In genomic region chr6:119864341-119865034, GRCm38 (mm10) we compare ENCODE assay signal across 9 mouse cellular contexts. TPM values are rescaled to one million over a fixed set of nuclear protein-coding genes. Genes with fewer than 3 reads are reported as not detected.
DNase-seq lines count a peak whose midpoint lies in the region; ATAC-seq lines count a peak whose summit lies in the region.
"Had no signal": no experiment of that assay in that cellular context is flagged by ENCODE, and none has a peak within 500 bp of the region (broad histone marks: within the 10 kb centered on the region; RNA-seq: fewer than 3 reads in every experiment).

No protein-coding gene starts in this region.

- WGBS in forebrain, embryonic 13.5 days, result 86% methylated on average over 11 of the region's 11 CpGs
- 92% methylated on average over 11 of the region's 11 CpGs for whole genome bisulfite sequencing in forebrain, embryonic 10.5 days
- 72% methylated on average over 11 of the region's 11 CpGs for WGBS in heart, embryonic 16.5 days

- no peaks in the 10 kb centered on the region for H3K36me3 ChIP-seq in forebrain, embryonic 13.5 days (ENCODE audit: poor library complexity, severe bottlenecking)
- H3K36me3 ChIP-seq in forebrain, embryonic 10.5 days (replicated peaks), result no peaks in the 10 kb centered on the region
- no peaks in the 10 kb centered on the region for H3K36me3 ChIP-seq in heart, embryonic 16.5 days (ENCODE audit: control insufficient read depth, insufficient read depth)
- H3K36me3 ChIP-seq: limb, embryonic 13.5 days had no signal

- ATAC-seq in forebrain, embryonic 13.5 days, result peak; percentile 77; the same call in 1 of the 2 replicates
- ATAC-seq in heart, embryonic 16.5 days (replicated peaks; ENCODE audit: extremely low read depth, insufficient read depth, low FRiP score), result peak; percentile 63
- ATAC-seq in megakaryocyte progenitor cell, adult 5-6 weeks (replicated peaks; ENCODE audit: poor library complexity), result no peak

- H3K9ac ChIP-seq in forebrain, embryonic 13.5 days, result no peak overlapping the region
- no peak overlapping the region for H3K9ac ChIP-seq in heart, embryonic 16.5 days (ENCODE audit: low read length)
- H3K9ac ChIP-seq: limb, embryonic 13.5 days had no signal

- H3K4me1 ChIP-seq in forebrain, embryonic 13.5 days, result no peaks in the 10 kb centered on the region
- peaks cover 11% of the 10 kb centered on the region for H3K4me1 ChIP-seq in forebrain, embryonic 10.5 days
- H3K4me1 ChIP-seq in heart, embryonic 16.5 days (ENCODE audit: control insufficient read depth, insufficient read depth, low read length), result 0 out of 2 replicates have a peak, but pooled peaks cover 4% of the 10 kb centered on the region
- H3K4me1 ChIP-seq: limb, embryonic 13.5 days had no signal

- no peak overlapping the region for H3K4me3 ChIP-seq in forebrain, embryonic 13.5 days
- no peak overlapping the region for H3K4me3 ChIP-seq in forebrain, embryonic 10.5 days
- no peak overlapping the region for H3K4me3 ChIP-seq in heart, embryonic 16.5 days (ENCODE audit: low read length)
- H3K4me3 ChIP-seq: limb, embryonic 13.5 days had no signal

- H3K27me3 ChIP-seq in forebrain, embryonic 13.5 days, result no peaks in the 10 kb centered on the region
- H3K27me3 ChIP-seq in forebrain, embryonic 10.5 days (ENCODE audit: poor library complexity, severe bottlenecking), result no peaks in the 10 kb centered on the region
- no peaks in the 10 kb centered on the region for H3K27me3 ChIP-seq in heart, embryonic 16.5 days (ENCODE audit: control insufficient read depth, insufficient read depth, low read length)
- H3K27me3 ChIP-seq: limb, embryonic 13.5 days had no signal

- H3K9me3 ChIP-seq in forebrain, embryonic 13.5 days (replicated peaks), result no peaks in the 10 kb centered on the region
- no peaks in the 10 kb centered on the region for H3K9me3 ChIP-seq in forebrain, embryonic 10.5 days
- H3K9me3 ChIP-seq in heart, embryonic 16.5 days (replicated peaks; ENCODE audit: control insufficient read depth, low read length), result no peaks in the 10 kb centered on the region
- H3K9me3 ChIP-seq: limb, embryonic 13.5 days had no signal

- no peak overlapping the region for H3K4me2 ChIP-seq in forebrain, embryonic 13.5 days
- no peak overlapping the region for H3K4me2 ChIP-seq in heart, embryonic 16.5 days (ENCODE audit: low read depth, low read length)
- H3K4me2 ChIP-seq: limb, embryonic 13.5 days had no signal

- H3K27ac ChIP-seq in forebrain, embryonic 13.5 days, result no peak overlapping the region
- H3K27ac ChIP-seq in forebrain, embryonic 10.5 days, result no peak overlapping the region
- H3K27ac ChIP-seq in heart, embryonic 16.5 days (ENCODE audit: low read length), result no peak overlapping the region
- H3K27ac ChIP-seq: limb, embryonic 13.5 days had no signal

- DNase-seq in forebrain, embryonic 10.5 days (ENCODE audit: extremely low spot score, low spot score), result no peak
- DNase-seq in 3T3-L1 (ENCODE audit: low read depth, low spot score), result peak; percentile 91
- DNase-seq in cerebellum, postnatal 25 days, result peak; percentile 98 to 99
- peak; percentile 79 to 83 for DNase-seq in left cerebral cortex, adult 18-20 months (ENCODE audit: low spot score in 2 of 2)
- DNase-seq in thymus, postnatal 4 days, result no peak

RNA-seq across cellular contexts. Expression of gene Erc1, which starts 16.5 kb away (rescaled TPM):
- polyA plus RNA-seq in forebrain, embryonic 13.5 days (2015; fragmentation: Nextera tagmentation; extraction: Ambion mirVana), result 30.1 and 31.3 TPM in 2 replicates
- polyA plus RNA-seq in forebrain, embryonic 10.5 days (2016; fragmentation: Nextera tagmentation; extraction: Ambion mirVana), result 19.6 and 22.5 TPM in 2 replicates
- 12.7 and 13.7 TPM in 2 replicates for polyA plus RNA-seq in heart, embryonic 16.5 days (2015; fragmentation: Nextera tagmentation; extraction: Ambion mirVana)
- 10 to 100 TPM; 43.5 to 45.8 TPM for total RNA-seq in left cerebral cortex, adult 18-20 months (2021)
- 5.1 TPM in 2 replicates for total RNA-seq in megakaryocyte progenitor cell, adult 5-6 weeks (2015)
- total RNA-seq in megakaryocyte progenitor cell, adult 5-6 weeks (2017), result 5.4 and 8.4 TPM in 2 replicates

RNA-seq across cellular contexts. Expression of gene Rad52, which starts 38.0 kb away (rescaled TPM):
- polyA plus RNA-seq in forebrain, embryonic 13.5 days (2015; fragmentation: Nextera tagmentation; extraction: Ambion mirVana), result 22.3 and 25.7 TPM in 2 replicates
- 21.2 and 26.1 TPM in 2 replicates for polyA plus RNA-seq in forebrain, embryonic 10.5 days (2016; fragmentation: Nextera tagmentation; extraction: Ambion mirVana)
- polyA plus RNA-seq in heart, embryonic 16.5 days (2015; fragmentation: Nextera tagmentation; extraction: Ambion mirVana), result 14.2 and 16.0 TPM in 2 replicates
- 10 to 100 TPM; 37.5 to 39.6 TPM for total RNA-seq in left cerebral cortex, adult 18-20 months (2021)
- total RNA-seq in megakaryocyte progenitor cell, adult 5-6 weeks (2015), result 23.2 and 27.7 TPM in 2 replicates
- total RNA-seq in megakaryocyte progenitor cell, adult 5-6 weeks (2017), result 20.4 and 26.3 TPM in 2 replicates

Comparison
In these comparisons a context has a peak if more than half of its experiments do, and no peak if none do; other contexts are left out.
1. DNase-seq: peak in 3T3-L1 (single experiment), cerebellum, postnatal 25 days (2 of 2) and left cerebral cortex, adult 18-20 months (2 of 2); none in forebrain, embryonic 10.5 days (single experiment) and thymus, postnatal 4 days (single experiment).